Mouse (Mus musculus): ENCODE data around the gene Pdzrn3.

The Pdzrn3 gene

GRCm38 (mm10) chr6:101377167-101377934, at the start of gene Pdzrn3:
Pdzrn3 (minus strand) TSS chr6:101377897.
- in situ Hi-C loops (cut with MseI, MboI): no loop called here

GRCm38 (mm10) chr6:101427296-101427695, 49.6 kb upstream of the Pdzrn3 start:
- in situ Hi-C loops (cut with MseI, MboI): no loop called here

GRCm38 (mm10) chr6:101426301-101426700, 48.6 kb upstream of the Pdzrn3 start:
- in situ Hi-C loops (cut with MseI, MboI): no loop called here

- in situ Hi-C loops (cut with MseI, MboI): no loop called here
Measured at GRCm38 (mm10) chr6:101422084-101422954, 44.6 kb upstream of the Pdzrn3 start.

- in situ Hi-C loops (cut with MseI, MboI): no loop called here
Measured at GRCm38 (mm10) chr6:101418213-101418612, 40.5 kb upstream of the Pdzrn3 start.

GRCm38 (mm10) chr6:101411701-101412100, 34.0 kb upstream of the Pdzrn3 start:
- in situ Hi-C loops (cut with MseI, MboI): no loop called here

GRCm38 (mm10) chr6:101411064-101411463, 33.4 kb upstream of the Pdzrn3 start:
- in situ Hi-C loops (cut with MseI, MboI): no loop called here

- in situ Hi-C loops (cut with MseI, MboI): no loop called here
Measured at GRCm38 (mm10) chr6:101396711-101397110, 19.0 kb upstream of the Pdzrn3 start.

GRCm38 (mm10) chr6:101395908-101396307, 18.2 kb upstream of the Pdzrn3 start:
- in situ Hi-C loops (cut with MseI, MboI): no loop called here

GRCm38 (mm10) chr6:101392801-101393117, 15.1 kb upstream of the Pdzrn3 start:
- in situ Hi-C loops (cut with MseI, MboI): no loop called here

- in situ Hi-C loops (cut with MseI, MboI): no loop called here
Measured at GRCm38 (mm10) chr6:101392107-101392800, 14.6 kb upstream of the Pdzrn3 start.

- in situ Hi-C loops (cut with MseI, MboI): no loop called here
Measured at GRCm38 (mm10) chr6:101385490-101385889, 7.8 kb upstream of the Pdzrn3 start.

GRCm38 (mm10) chr6:101384958-101385357, 7.3 kb upstream of the Pdzrn3 start:
- in situ Hi-C loops (cut with MseI, MboI): no loop called here

- in situ Hi-C loops (cut with MseI, MboI): no loop called here
Measured at GRCm38 (mm10) chr6:101384476-101384875, 6.8 kb upstream of the Pdzrn3 start.

- in situ Hi-C loops (cut with MseI, MboI): no loop called here
Measured at GRCm38 (mm10) chr6:101382891-101383290, 5.2 kb upstream of the Pdzrn3 start.

- in situ Hi-C loops (cut with MseI, MboI): no loop called here
Measured at GRCm38 (mm10) chr6:101379546-101379945, 1.8 kb upstream of the Pdzrn3 start.

- in situ Hi-C loops (cut with MseI, MboI): no loop called here
Measured at GRCm38 (mm10) chr6:101377935-101378609, 375 bp upstream of the Pdzrn3 start.

- in situ Hi-C loops (cut with MseI, MboI): no loop called here
Measured at GRCm38 (mm10) chr6:101376511-101377166, 1.1 kb downstream of the Pdzrn3 start.

- in situ Hi-C loops (cut with MseI, MboI): no loop called here
Measured at GRCm38 (mm10) chr6:101376049-101376448, 1.6 kb downstream of the Pdzrn3 start.

GRCm38 (mm10) chr6:101374721-101375120, 3.0 kb downstream of the Pdzrn3 start:
- in situ Hi-C loops (cut with MseI, MboI): no loop called here

GRCm38 (mm10) chr6:101374186-101374585, 3.5 kb downstream of the Pdzrn3 start:
- in situ Hi-C loops (cut with MseI, MboI): no loop called here
